Mouse (Mus musculus) midbrain, embryonic 15.5 days (tissue): ENCODE data around the gene Zfp341. TPM values are rescaled to one million over a fixed set of nuclear protein-coding genes. Genes with fewer than 3 reads are reported as not detected.

Experiments used
- ATAC-seq: fragments of 200-750 bp; cut with Nextera tagmentation; replicated peaks from 2 replicates; pipeline ENCODE4 v1.8.0; 2017; ENCODE audit warnings: moderate TSS enrichment
- H3K27ac ChIP-seq: fragments of 300-500 bp; sonication (generic); 2 replicates; pipeline ENCODE4 v1.5.1; 2015; ENCODE audit warnings: mild to moderate bottlenecking, inconsistent platforms
- H3K27me3 ChIP-seq: fragments of 300-500 bp; sonication (generic); replicated peaks from 2 replicates; pipeline ENCODE4 v1.6.1; 2015; ENCODE audit warnings: inconsistent platforms
- H3K36me3 ChIP-seq: fragments of 300-500 bp; sonication (generic); replicated peaks from 2 replicates; pipeline ENCODE4 v1.6.1; 2015; ENCODE audit warnings: inconsistent platforms
- H3K4me1 ChIP-seq: fragments of 300-500 bp; sonication (generic); 2 replicates; pipeline ENCODE4 v1.6.1; 2015; ENCODE audit warnings: inconsistent platforms
- H3K4me2 ChIP-seq: fragments of 300-500 bp; sonication (generic); 2 replicates; pipeline ENCODE4 v1.6.1; 2015; ENCODE audit warnings: inconsistent platforms, mild to moderate bottlenecking, moderate library complexity
- H3K4me3 ChIP-seq: fragments of 300-500 bp; sonication (generic); 2 replicates; pipeline ENCODE4 v1.5.1; 2015; ENCODE audit warnings: mild to moderate bottlenecking, inconsistent platforms
- H3K9ac ChIP-seq: fragments of 300-500 bp; sonication (generic); 2 replicates; pipeline ENCODE4 v1.6.1; 2015; ENCODE audit warnings: mild to moderate bottlenecking, inconsistent platforms
- H3K9me3 ChIP-seq: fragments of 300-500 bp; sonication (generic); 2 replicates; pipeline ENCODE4 v1.6.1; 2016; ENCODE audit warnings: inconsistent platforms
- WGBS: fragments of 180-500 bp; shearing (Covaris S2); methylation state at CpG from one replicate; pipeline ENCODE4 v1.1.7; 2015; ENCODE audit warnings: mixed read lengths; 5-methylcytosine and 5-hydroxymethylcytosine counted together
- polyA plus RNA-seq: library from polyadenylated mRNA; unstranded; fragments of >200 nt; fragmentation: Nextera tagmentation; extraction: Ambion mirVana; gene quantifications from 2 replicates; pipeline ENCODE4 v1.2.1, GENCODE M21; 2015

The Zfp341 gene
- polyA plus RNA-seq, 1 experiment from 2014 or later = 2.6 TPM

- H3K9me3 ChIP-seq = no peaks in the 10 kb centered on the region
Measured at GRCm38 (mm10) chr2:154595775-154596174, 17.3 kb upstream of the Zfp341 start.

GRCm38 (mm10) chr2:154597399-154597798, 15.7 kb upstream of the Zfp341 start:
- 85% methylated on average over 3 of the region's 3 CpGs for WGBS
- Histone ChIP-seq H3K4me1 (no peaks in the 10 kb centered on the region), H3K4me2 (no peak overlapping the region), H3K9me3 (no peaks in the 10 kb centered on the region), H3K36me3 (no peaks in the 10 kb centered on the region), H3K9ac (no peak overlapping the region), H3K27me3 (no peaks in the 10 kb centered on the region), H3K4me3 (no peak overlapping the region), H3K27ac (no peak overlapping the region)
- ATAC-seq = no peak

More at GRCm38 (mm10) chr2:154595775-154596174, 17.3 kb upstream of the Zfp341 start:
- 89% methylated on average over 5 of the region's 5 CpGs for WGBS
- no peaks in the 10 kb centered on the region for H3K4me1 ChIP-seq
- no peaks in the 10 kb centered on the region for H3K27me3 ChIP-seq
- H3K9ac ChIP-seq = no peak overlapping the region
- H3K36me3 ChIP-seq = no peaks in the 10 kb centered on the region
- ATAC-seq = no peak
- no peak overlapping the region for H3K4me3 ChIP-seq
- no peak overlapping the region for H3K4me2 ChIP-seq
- no peak overlapping the region for H3K27ac ChIP-seq

GRCm38 (mm10) chr2:154600586-154600985, 12.5 kb upstream of the Zfp341 start:
- Histone ChIP-seq H3K36me3 (no peaks in the 10 kb centered on the region), H3K4me3 (no peak overlapping the region), H3K27me3 (no peaks in the 10 kb centered on the region), H3K9ac (no peak overlapping the region), H3K4me1 (peaks cover 11% of the 10 kb centered on the region), H3K27ac (no peak overlapping the region), H3K4me2 (no peak overlapping the region), H3K9me3 (no peaks in the 10 kb centered on the region)
- 71% methylated on average over 6 of the region's 6 CpGs for WGBS
- no peak for ATAC-seq

- H3K4me3 ChIP-seq = no peak overlapping the region
- 83% methylated on average over 3 of the region's 3 CpGs for WGBS
- no peak overlapping the region for H3K27ac ChIP-seq
- H3K27me3 ChIP-seq = no peaks in the 10 kb centered on the region
- H3K4me2 ChIP-seq = no peak overlapping the region
- H3K4me1 ChIP-seq = peaks cover 11% of the 10 kb centered on the region
- H3K9ac ChIP-seq = no peak overlapping the region
- no peaks in the 10 kb centered on the region for H3K9me3 ChIP-seq
- no peaks in the 10 kb centered on the region for H3K36me3 ChIP-seq
- no peak for ATAC-seq
Measured at GRCm38 (mm10) chr2:154601324-154601723, 11.8 kb upstream of the Zfp341 start.

GRCm38 (mm10) chr2:154603007-154603637, 10.0 kb upstream of the Zfp341 start:
- peak overlapping the region; percentile 64 for H3K4me2 ChIP-seq
- no peaks in the 10 kb centered on the region for H3K27me3 ChIP-seq
- H3K4me3 ChIP-seq = peak overlapping the region; percentile 57
- no peaks in the 10 kb centered on the region for H3K9me3 ChIP-seq
- peaks cover 11% of the 10 kb centered on the region for H3K4me1 ChIP-seq
- H3K27ac ChIP-seq = peak overlapping the region; percentile 55
- peak; percentile 70 for ATAC-seq
- 19% methylated on average over 22 of the region's 22 CpGs for WGBS
- H3K36me3 ChIP-seq = no peaks in the 10 kb centered on the region
- peak overlapping the region; percentile 69 for H3K9ac ChIP-seq

DNA sequence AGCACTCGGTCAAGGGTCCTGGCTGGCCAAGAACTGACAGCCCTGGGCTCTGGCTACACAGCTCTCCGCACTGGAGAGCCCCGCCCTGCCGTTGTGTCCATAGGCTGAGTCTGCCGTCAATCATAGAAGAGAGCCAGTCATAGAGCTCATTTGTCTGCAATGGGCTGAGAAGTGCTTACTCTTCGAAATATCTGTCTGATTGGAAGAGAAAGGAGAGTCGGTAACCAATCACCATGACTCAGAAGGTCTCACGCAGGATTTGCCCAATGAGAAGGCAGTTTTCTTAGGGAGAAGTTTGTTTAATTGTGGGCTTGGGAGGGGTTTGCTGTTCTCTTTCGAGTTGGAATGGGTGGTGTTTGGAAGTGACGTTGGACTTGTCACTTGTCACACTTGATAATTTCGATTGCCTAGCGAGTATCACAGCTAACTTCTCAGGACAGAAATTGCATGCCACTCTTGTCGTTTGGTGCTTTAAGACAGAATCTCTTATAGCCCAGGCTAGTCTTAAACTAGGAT, 9.4 kb upstream of the Zfp341 start, which contains the start of gene Pxmp4:
Gene Pxmp4, minus strand, starts transcription at position 71 of the 516 bp plus-strand sequence.
- H3K36me3 ChIP-seq = no peaks in the 10 kb centered on the region
- no peaks in the 10 kb centered on the region; the same call in 1 of the 2 replicates for H3K27me3 ChIP-seq
- H3K9me3 ChIP-seq = no peaks in the 10 kb centered on the region
- peak; percentile 100 for ATAC-seq
- H3K27ac ChIP-seq = peak within 1 kb of the TSS; percentile 55
- peak within 1 kb of the TSS; percentile 64 for H3K4me2 ChIP-seq
- peak within 1 kb of the TSS; percentile 69 for H3K9ac ChIP-seq
- H3K4me3 ChIP-seq = peak within 1 kb of the TSS; percentile 57
- under 1% methylated on average over 13 of the region's 13 CpGs for WGBS
- H3K4me1 ChIP-seq = peaks cover 11% of the 10 kb centered on the region

GRCm38 (mm10) chr2:154604156-154604555, 8.9 kb upstream of the Zfp341 start:
- no peaks in the 10 kb centered on the region for H3K36me3 ChIP-seq
- no peak overlapping the region for H3K9ac ChIP-seq
- H3K4me2 ChIP-seq = peak overlapping the region; percentile 64
- 43% methylated on average over 7 of the region's 7 CpGs for WGBS
- H3K27me3 ChIP-seq = no peaks in the 10 kb centered on the region; the same call in 1 of the 2 replicates
- no peak for ATAC-seq
- peak overlapping the region; percentile 57 for H3K4me3 ChIP-seq
- H3K27ac ChIP-seq = no peak overlapping the region
- H3K9me3 ChIP-seq = no peaks in the 10 kb centered on the region
- peaks cover 11% of the 10 kb centered on the region for H3K4me1 ChIP-seq

DNA sequence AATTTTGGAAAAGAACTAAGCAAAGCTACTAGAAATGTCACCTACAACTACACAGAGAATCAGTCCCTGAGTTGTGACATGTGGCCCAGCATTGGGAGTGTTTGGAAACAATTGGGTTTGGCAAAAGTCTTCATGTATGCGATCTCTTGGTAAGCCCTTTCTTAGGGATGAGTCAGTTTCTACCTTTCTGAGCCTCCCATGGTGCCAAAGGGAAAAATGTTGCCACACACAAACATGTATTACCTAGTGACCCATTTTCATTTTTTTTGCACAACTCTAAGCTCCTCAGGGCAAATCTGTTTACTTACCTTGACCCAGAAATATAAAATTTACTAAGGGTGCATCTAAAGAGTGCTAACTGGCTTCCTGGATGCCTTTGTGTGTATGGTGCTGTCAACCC, 6.1 kb upstream of the Zfp341 start:
- no peaks in the 10 kb centered on the region; the same call in 1 of the 2 replicates for H3K27me3 ChIP-seq
- no peak overlapping the region for H3K4me2 ChIP-seq
- no peak for ATAC-seq
- H3K9me3 ChIP-seq = no peaks in the 10 kb centered on the region
- no peak overlapping the region for H3K4me3 ChIP-seq
- no peak overlapping the region for H3K27ac ChIP-seq
- H3K4me1 ChIP-seq = peaks cover 11% of the 10 kb centered on the region
- H3K36me3 ChIP-seq = no peaks in the 10 kb centered on the region
- 69% methylated on average over 1 of the region's 1 CpGs for WGBS
- H3K9ac ChIP-seq = no peak overlapping the region

GRCm38 (mm10) chr2:154609050-154609767, 3.9 kb upstream of the Zfp341 start:
- no peaks in the 10 kb centered on the region for H3K36me3 ChIP-seq
- peaks cover 11% of the 10 kb centered on the region for H3K4me1 ChIP-seq
- no peaks in the 10 kb centered on the region; the same call in 1 of the 2 replicates for H3K27me3 ChIP-seq
- no peak overlapping the region for H3K27ac ChIP-seq
- H3K9ac ChIP-seq = no peak overlapping the region
- H3K9me3 ChIP-seq = no peaks in the 10 kb centered on the region
- 74% methylated on average over 10 of the region's 10 CpGs for WGBS
- no peak overlapping the region for H3K4me3 ChIP-seq
- ATAC-seq = no peak
- H3K4me2 ChIP-seq = no peak overlapping the region

DNA sequence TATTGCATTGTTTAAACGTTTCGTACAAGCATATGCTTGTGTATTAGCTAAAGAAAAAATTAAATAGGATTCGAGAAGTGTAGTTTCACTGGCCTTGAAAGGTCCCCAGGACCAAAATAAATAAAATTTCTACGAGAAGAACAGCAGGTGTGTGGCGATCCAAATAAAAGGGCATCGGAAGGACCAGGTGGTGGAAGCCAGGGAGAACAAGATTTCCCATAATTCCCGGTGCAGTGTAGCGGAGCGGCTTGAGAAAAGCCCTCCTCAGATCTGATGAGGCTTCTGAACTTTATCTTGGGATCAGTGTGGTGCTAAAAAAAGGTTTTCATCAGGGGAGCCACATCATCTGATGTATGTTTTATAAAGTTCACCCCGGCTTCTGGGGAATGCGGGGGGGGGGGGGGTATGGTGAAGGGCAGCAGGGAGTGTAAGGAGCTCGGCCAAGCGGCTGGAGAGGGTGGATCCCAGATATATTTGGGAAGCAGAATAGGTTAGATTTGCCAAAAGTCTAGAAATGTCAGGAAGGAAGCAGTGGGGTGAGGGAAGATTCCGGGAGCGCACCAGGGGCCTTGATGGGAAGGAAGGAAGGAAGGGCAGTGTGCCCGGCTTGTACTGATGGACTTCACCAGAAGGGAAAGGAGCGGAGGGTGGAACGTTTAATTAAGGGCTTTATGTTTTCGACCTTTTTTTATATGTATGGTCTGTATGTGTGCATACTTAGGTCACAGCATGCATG, 1.9 kb downstream of the Zfp341 start:
- 64% methylated on average over 19 of the region's 19 CpGs for WGBS

GRCm38 (mm10) chr2:154615674-154616073, 2.6 kb downstream of the Zfp341 start:
- 93% methylated on average over 5 of the region's 5 CpGs for WGBS
- Histone ChIP-seq H3K27ac (no peak overlapping the region), H3K36me3 (no peaks in the 10 kb centered on the region), H3K9ac (no peak overlapping the region), H3K4me2 (no peak overlapping the region), H3K9me3 (no peaks in the 10 kb centered on the region), H3K27me3 (no peaks in the 10 kb centered on the region), H3K4me3 (no peak overlapping the region), H3K4me1 (peaks cover 23% of the 10 kb centered on the region)
- no peak for ATAC-seq

More for the DNA sequence above, 1.9 kb downstream of the Zfp341 start:
- Histone ChIP-seq H3K4me1 (peaks cover 23% of the 10 kb centered on the region), H3K27ac (peak overlapping the region; percentile 97), H3K27me3 (no peaks in the 10 kb centered on the region), H3K4me2 (peak overlapping the region; percentile 61), H3K36me3 (no peaks in the 10 kb centered on the region), H3K4me3 (no peak overlapping the region), H3K9ac (no peak overlapping the region), H3K9me3 (no peaks in the 10 kb centered on the region)
- no peak for ATAC-seq

GRCm38 (mm10) chr2:154617061-154617460, 4.0 kb downstream of the Zfp341 start:
- Histone ChIP-seq H3K9ac (no peak overlapping the region), H3K4me2 (no peak overlapping the region), H3K36me3 (no peaks in the 10 kb centered on the region), H3K27ac (no peak overlapping the region), H3K27me3 (no peaks in the 10 kb centered on the region), H3K4me3 (no peak overlapping the region), H3K4me1 (peaks cover 23% of the 10 kb centered on the region), H3K9me3 (no peaks in the 10 kb centered on the region)
- WGBS = 88% methylated on average over 3 of the region's 3 CpGs
- ATAC-seq = no peak
